Mouse (Mus musculus) olfactory bulb, adult 2 months (tissue): Measurements from ENCODE around the gene Rab27a.

ENCODE experiments used
- CTCF ChIP-seq: fragments of 200-500 bp; IDR thresholded peaks from 2 replicates; pipeline ENCODE4 v1.5.1; 2012; ENCODE audit warnings: low read depth, mild to moderate bottlenecking, low read length, moderate library complexity; ENCODE audit not compliant: insufficient read depth
- POLR2A ChIP-seq: fragments of 200-500 bp; IDR thresholded peaks from 2 replicates; pipeline ENCODE4 v1.6.1; 2012; ENCODE audit warnings: mild to moderate bottlenecking, low read depth, low read length, moderate library complexity; ENCODE audit not compliant: insufficient read depth

GRCm38 (mm10) chr9:73059224-73059623, 14.6 kb downstream of the Rab27a start:
- TF ChIP-seq CTCF = no peak
- TF ChIP-seq POLR2A = no peak
